Mouse (Mus musculus) large intestine, adult 2 months (tissue): ENCODE data around the gene Mns1. TPM values are rescaled to one million over a fixed set of nuclear protein-coding genes. Genes with fewer than 3 reads are reported as not detected.
A peak's percentile ranks its signal among the peaks of the same experiment; 100 is the strongest.
"Not testable (repeated sequence)": the region's sequence is repeated elsewhere in the genome, so short reads cannot be mapped to it uniquely, and the experiment has no call there.

Experiments used
- DNase-seq: peaks from one replicate; pipeline ENCODE4 v3.0.0-alpha.2; 2012; ENCODE audit warnings: low read depth, low spot score
- WGBS: fragments of 180-500 bp; shearing (Covaris S2); methylation state at CpG from one replicate; pipeline ENCODE4 v1.1.7; 2018; 5-methylcytosine and 5-hydroxymethylcytosine counted together
- polyA plus RNA-seq: library from polyadenylated mRNA; depleted of rRNA; stranded (reverse); fragments of >200 nt; gene quantifications from 2 replicates; pipeline ENCODE4 v1.2.3, GENCODE M21; 2012; rRNA removed

The Mns1 gene
- polyA plus RNA-seq, result 0.40 and 0.43 TPM in 2 replicates

DNA sequence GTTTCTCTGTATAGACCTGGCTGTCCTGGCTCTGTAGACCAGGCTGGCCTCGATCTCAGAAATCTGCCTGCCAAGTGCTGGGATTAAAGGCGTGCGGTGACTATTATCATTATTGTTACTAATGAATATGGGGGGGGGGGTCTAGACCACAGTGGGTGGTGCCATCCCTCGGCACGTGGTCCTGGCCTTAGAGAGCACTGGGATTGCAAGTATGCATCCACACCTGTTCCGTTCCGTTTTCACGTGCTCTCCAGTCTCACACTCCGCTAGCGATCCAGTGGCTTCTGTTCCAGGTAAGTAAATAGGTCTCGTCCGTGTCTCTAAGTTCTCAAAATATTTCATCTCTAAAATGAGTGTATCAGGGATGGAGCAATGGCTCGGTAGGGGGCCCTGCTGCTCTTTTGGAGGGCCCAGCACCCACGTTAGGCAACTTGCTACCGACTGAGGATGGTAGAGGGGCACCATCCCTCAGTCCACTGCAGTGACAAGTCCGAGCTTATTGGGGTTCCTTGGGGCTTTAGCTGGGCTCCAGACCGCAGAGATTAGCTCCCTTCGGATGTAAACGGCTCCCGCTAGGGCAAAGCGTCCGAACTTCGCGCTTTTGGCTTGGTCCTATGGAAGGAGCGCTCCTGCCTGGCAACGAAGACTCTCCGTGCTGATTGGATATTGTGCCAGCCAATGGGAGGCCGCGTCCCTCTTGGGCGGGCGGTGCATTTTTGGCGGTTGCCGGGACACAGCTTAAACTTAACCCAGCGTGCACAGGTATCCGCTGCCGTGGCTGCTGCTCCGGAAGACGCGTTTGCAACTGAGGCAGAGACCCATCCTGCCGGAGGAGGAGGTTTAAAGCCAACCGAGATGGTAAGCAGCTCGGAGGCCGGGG lies at the start of gene Mns1:
Mns1 (plus strand) TSS at position 190 of the 880 bp plus-strand sequence.
- WGBS, result 3% methylated on average over 43 of the region's 43 CpGs
- DNase-seq, result peak; percentile 81

DNA sequence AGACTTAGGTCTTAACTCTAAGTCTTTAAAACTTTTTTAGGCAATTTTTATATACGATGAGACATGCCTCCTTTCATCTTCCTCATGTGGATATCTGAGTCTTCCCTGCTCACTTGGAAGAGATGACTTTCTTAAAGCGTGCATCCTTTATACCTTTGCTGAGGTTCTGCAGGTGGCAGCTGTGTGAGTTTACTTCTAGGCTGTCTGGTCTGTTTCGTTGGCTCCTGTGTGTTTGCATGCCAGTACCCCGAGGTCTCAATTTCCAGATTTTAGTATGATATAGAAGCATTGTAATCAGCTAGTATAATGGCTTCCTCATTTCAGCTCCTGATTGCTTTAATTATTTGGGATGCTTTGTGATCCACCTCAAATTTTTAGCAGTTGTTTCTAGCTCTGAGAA lies 48.9 kb upstream of the Mns1 start:
- WGBS, result 82% methylated on average over 4 of the region's 4 CpGs
- no peak for DNase-seq

DNA sequence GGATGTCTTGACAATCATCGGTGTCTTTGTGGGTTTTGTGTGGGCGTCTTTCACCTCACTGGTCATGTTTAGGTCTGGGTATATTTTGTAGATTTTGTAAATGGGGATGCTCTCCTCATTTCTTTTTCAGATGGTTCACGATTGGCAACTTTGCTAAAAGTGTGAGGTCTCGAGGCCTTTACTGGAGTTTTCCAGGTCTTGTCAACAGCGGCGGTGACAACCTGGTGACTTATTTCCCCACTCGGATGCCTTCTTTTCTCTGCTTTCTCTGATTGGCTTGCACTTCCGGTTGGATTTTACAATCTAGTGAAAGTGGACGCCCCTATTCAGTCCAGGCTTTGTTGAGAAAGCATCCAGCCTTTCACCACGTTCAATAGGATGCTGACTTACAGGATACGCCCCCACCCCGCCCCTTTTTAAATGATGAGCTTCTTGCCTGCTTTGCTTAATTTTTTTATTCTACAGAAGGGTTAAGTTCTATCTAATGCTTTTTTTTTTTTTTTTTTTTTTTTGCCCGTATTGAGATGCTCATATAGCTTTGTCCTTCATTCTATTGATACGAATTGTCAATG lies 48.3 kb upstream of the Mns1 start:
- WGBS, result 72% methylated on average over 14 of the region's 14 CpGs

DNA sequence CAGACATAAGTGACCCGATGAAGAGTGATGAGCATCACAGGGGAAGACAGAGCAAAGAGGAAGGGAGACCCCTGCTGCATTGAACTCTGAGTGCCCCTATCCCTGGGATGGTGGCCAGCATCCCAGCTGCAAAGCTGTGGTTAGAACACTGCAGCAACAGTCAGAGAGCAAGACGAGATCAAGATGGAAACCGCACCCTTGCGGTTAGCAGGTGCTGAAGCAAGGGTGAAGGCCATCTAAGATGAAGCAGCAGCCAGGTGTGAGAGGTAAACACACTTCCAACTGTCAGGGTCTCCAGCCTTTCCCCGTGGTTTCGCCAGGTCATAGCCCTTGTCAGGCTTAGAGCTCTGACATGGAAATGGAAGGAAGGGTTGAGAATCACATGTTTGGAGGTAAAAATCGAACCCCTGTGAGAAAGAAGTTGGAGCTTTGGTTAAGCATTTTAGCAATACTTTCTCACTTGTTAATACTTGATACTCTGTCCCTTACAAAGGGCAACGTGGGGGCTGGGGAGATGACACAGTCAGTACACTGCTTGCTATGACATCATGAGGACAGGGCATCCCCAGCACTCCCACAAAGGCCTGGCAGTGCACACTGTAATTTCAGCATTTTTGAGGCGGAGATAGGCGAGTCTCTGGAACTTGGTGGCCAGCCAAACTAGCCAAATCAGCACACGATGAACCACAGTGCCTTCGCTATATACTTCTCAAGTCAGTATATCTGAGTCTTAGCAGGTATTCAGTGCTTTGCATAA lies 47.3 kb upstream of the Mns1 start:
- no peak for DNase-seq
- WGBS, result 53% methylated on average over 12 of the region's 12 CpGs

More for the DNA sequence above, 48.3 kb upstream of the Mns1 start:
- no peak for DNase-seq

DNA sequence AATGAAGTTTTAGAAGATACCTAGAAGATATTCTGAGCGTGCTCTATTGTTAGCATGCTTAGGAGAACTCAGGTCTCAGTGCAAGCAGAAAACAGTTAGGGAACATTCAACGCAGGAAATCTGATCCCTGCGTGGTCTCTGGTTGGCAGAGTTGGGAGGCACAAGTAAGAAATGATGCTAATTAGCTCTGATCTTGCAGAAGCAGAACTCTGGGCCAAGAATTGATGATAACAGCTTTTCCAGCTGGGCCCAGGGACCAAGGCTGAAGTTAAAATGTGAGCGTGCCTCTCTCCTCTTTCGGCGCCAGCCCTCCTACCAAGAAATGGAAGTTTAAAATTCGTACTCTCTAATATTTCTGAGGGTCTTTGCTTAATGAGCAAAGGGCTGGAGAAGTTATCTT lies 45.1 kb upstream of the Mns1 start:
- DNase-seq, result no peak
- 88% methylated on average over 7 of the region's 7 CpGs for WGBS

DNA sequence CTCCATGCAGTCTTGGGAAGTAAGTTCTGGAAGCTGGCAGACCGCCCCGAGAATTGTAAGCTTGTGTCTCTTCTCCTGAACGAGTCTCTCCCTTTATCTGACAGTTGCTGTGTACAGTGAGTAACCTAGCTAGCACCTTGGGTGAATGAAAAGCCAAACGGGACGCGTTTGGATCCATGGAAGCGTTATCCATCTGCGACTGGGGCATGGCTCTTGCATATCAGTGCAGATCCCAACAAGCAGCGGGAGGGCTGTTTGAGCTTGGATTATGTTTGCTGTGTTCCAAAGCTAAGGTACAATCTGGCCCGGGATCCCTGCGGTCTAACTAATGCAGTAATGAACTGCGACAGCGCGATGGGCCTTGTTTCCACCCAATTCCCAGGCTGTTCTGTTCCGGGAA lies 44.6 kb upstream of the Mns1 start:
- DNase-seq, result no peak
- WGBS, result 88% methylated on average over 15 of the region's 15 CpGs

DNA sequence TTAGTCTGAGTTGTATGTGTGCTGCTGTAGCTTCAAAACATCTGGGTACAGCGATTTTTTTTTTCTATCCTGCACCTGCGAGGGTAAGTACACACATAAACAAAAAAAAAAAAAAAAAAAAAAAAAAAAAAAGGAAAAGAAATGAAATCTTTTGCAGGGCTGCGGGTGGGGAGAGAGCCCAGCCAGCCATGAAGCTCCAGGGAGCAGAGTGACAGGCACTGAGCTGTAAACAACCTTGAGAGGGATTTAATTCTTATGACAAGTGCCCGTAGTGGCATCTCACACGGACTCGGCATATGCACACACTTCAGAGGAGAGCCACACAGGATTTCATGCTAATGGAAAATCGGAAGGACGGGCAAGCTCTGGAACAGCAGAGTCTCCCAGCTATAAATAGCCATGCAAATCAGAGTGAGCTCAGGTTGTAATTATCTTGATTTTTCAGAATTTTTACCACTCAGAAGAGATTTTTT lies 43.9 kb upstream of the Mns1 start:
- DNase-seq, result no peak
- WGBS, result 75% methylated on average over 8 of the region's 8 CpGs

DNA sequence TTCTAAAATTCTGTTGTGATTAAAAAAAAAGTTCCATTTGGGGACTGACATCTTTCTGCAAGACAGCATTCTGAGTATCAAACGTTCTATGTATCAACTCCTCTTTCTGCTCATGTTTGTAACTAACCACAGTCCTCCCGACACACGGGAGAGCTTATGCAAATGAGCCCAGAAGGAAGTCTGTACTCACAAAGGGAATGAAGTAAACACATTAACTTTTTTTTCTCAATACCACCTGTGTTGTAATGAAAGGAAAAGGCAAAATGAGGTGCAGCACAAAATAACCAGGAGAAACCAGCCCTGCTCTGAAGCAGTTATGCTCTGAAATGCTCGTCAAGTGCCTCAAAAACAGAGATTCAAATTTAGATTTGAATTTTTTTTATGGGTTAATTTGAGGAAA lies 37.7 kb upstream of the Mns1 start:
- no peak for DNase-seq
- 23% methylated on average over 4 of the region's 4 CpGs for WGBS

DNA sequence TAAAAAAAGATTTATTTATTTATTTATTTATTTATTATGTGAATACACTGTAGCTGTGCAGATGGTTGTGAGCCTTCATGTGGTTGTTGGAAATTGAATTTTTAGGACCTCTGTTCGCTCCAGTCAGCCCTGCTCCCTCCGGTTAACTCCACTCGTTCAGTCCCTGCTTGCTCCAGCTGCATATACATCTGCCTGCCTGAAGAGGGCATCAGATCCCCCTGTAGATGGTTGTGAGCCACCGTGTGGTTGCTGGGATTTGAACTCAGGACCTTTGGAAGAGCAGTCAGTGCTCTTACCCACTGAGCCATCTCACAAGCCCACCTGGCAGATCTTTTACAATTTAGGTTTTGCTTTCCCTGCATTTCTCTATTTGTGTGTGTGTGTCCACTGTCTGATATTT lies 36.0 kb upstream of the Mns1 start:
- 74% methylated on average over 4 of the region's 4 CpGs for WGBS
- not testable (repeated sequence) for DNase-seq

DNA sequence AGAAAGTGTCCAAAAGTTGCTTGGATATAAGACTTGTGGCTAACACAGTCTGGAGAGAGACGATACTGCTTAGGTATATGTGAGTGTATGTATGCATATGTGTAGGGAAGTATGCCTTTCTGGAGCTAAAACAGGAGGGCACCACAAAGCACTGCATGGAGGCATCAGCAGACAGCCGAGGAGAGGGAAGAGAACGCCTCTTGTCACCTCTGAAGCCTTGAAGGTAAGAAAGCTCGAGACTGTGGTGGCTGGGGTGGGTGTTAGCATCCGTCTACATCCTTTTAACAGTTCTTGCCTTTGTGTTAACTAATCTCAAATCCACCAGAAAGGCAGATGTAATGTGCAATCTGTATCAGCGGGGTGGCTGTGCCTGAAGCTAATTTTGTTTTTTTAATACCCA lies 34.4 kb upstream of the Mns1 start:
- WGBS, result 76% methylated on average over 6 of the region's 6 CpGs

DNA sequence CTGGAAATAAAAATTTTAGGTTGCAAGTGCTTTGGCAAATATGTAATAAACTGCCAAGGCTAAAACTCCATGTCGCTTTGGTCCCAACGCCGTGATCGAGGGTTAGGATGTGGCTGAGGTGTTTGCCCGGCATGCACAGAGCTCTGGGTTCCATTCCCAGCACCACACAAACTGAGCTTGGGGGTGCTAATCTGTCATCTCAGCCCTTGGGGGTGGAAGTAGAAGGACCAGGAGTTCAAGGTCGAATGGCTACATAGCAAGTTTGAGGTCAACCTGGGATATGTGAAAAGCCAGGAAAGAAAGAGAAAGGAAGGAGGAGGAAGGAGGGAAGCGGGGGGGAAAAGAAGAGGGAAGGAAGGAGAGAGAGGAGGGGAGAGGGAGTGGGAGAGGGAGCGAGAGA lies 33.4 kb upstream of the Mns1 start:
- no peak for DNase-seq

More for the DNA sequence above, 34.4 kb upstream of the Mns1 start:
- DNase-seq, result no peak

DNA sequence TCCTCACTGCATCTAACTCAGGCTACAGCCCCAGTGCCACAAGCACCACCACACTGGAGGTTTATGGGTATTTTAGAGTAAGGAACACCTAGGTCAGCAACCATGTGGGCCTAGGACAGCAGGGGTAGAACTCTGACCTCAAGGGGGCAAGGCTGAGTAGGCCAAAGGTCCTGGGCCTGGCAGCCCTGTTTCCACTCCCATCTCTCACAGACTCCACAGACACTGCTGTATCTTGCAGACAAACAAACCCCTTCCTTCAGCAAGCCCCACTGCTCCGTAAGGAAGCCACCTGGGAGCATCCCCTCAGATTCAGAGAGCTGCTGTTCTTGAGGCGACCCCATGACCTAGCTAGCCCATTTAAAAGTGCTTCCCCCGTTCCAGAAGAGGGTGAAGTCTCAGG lies 32.9 kb upstream of the Mns1 start:
- no peak for DNase-seq
- WGBS, result 90% methylated on average over 3 of the region's 3 CpGs

More for the DNA sequence above, 33.4 kb upstream of the Mns1 start:
- 86% methylated on average over 8 of the region's 8 CpGs for WGBS

DNA sequence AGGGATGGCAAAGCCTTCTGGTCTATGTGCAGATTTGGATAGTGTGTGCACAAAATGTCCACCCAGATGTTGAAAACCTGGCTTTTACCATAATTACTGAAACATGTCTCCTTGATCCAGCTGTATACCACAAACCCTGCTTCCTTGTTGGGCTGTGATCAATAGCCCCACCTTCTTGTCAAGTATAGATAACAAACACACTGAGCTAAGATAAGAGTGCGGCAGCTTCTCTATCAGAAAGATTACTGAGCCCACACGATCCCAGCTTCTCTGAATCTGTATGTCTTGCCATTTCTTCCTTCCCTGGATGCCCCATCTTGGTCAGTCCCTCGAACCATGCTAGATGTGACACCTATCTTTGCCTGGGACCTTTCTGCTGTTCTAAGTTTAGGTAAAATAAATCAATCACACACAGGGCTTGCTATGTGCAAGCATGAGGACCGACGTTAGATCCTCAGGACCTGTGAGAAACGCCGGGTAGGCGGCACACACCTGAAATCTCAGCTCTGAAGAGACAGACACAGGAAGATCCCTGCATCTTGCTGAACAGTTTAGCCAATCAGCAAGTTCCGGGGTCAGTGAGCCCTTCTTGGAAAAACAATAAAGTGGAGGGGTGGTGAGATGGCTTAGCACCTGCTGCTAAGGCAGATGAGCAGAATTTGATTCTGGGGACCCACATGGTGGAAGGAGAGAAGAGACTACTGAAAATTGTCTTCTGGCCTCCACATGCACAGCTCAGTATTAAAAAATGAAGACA lies 31.8 kb upstream of the Mns1 start:
- WGBS, result 80% methylated on average over 9 of the region's 9 CpGs
- no peak for DNase-seq

DNA sequence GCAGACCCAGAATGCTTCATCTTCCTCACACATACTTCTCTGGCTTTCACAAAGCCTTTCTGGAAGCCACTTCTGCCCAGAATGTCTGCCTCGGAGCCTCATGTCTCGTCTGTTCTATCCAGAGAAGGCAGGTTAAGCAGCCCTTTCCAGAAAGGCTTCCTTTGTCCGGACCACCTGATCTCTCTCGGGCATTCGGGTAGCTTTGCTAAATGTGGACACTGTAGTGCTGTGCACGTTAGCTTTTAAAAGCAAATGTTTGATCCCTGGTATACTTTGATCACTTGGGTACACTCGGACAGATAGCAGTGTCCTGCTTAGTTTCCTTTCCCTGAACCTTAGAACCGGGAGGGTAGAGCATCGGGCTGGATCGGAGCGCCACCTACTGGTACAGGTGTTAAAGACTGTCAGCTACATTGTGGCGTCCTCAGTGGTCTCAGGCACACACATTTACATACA lies 29.7 kb upstream of the Mns1 start:
- WGBS, result 7% methylated on average over 12 of the region's 12 CpGs
- peak; percentile 64 for DNase-seq

DNA sequence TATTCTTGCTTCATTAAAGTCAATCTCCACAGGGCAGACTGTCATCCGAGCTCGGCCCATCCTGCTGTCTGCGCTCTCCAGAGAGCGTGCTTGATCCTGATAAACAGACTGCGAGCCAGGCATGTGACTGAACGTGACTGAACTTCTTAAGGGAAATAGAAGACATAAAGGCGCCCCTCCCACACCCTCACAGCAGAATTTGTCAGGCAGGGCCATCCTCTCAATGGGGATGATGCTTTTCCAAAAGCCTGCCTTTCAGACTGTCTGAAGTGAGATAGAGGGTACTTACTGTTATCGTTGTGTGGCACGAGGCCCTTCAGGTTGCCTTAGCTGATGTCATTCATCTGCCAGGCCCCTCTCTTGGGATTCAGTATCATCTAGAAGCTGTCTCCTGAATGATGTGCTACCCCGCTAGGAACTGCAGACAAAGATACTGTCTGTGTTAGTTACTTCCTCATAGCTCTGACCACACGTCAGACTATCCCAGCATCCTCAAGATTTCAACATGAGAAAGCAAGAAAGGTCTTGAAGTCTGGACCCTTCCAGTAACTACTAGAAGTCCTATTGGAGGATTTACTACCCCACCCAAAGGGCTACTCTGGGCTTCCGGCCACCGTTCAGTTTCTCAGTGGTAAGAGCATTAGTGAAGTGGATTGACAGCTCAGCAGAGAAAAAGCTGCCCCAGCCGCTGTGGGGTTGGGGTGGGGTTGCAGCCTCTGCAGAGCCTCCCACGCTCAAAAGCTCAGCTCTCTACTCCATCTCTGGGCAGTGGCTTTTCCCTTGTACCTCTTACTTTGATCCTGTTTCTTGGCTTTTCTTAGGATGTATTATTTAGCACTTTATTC lies 28.2 kb upstream of the Mns1 start:
- WGBS, result 49% methylated on average over 15 of the region's 15 CpGs
- no peak for DNase-seq

DNA sequence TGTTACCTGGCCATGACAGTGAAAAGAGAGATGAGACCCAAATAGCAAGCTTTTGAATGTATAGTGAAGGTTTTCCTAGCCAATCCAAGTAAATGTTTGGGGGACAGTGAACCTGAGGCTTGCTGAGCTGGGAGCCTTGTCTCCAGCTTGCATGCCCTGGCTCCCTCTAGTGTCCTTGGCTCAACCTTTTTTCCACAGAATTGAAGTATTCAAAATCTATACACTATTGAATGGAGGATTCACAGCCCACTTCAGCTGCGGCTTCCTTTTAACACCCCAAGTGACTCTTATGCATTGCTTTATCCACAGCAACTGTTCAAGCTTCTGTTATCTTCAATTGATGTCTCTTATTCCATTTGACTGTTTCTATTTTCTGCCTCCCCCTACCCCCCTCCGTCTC lies 26.1 kb upstream of the Mns1 start:
- DNase-seq, result no peak
- WGBS, result 88% methylated on average over 2 of the region's 2 CpGs

DNA sequence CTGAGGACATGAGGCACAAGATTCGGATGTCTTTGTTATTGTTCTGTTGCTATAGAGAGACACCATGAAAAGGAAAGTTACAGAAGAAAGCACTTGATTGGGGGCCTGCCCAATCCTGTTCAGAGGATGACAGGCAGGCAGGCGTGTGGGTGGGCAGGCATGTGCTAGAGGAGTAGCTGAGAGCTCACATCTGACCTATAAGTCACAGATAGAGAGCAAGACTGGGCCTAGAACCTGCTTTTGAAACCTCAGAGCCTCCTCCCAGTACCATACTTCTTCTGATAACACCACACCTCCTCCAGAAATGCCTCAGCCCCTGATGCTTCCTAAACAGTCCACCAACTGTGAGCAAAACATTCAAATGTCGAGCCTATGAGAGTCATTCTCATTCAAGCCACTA lies 19.4 kb upstream of the Mns1 start:
- WGBS, result 82% methylated on average over 3 of the region's 3 CpGs
- no peak for DNase-seq

DNA sequence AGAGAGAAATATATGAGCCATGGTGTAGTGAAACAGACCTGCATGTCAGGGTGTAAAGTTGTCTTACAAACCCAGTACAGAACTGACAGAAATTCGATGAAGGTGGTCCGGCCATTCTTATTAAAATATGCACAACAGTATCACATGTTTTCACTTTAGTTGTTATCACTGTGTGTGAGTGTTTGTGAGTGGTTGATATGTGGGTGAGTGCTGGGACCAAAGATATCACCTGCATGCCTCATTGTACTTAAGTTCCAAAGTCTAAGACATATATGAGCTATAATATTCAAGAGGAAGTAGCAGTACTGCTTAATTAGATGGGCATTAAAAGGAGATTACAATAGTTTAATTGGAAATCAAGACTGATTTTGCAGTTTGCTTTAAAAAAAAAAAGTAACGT lies 17.3 kb upstream of the Mns1 start:
- WGBS, result 65% methylated on average over 3 of the region's 3 CpGs
- DNase-seq, result no peak

DNA sequence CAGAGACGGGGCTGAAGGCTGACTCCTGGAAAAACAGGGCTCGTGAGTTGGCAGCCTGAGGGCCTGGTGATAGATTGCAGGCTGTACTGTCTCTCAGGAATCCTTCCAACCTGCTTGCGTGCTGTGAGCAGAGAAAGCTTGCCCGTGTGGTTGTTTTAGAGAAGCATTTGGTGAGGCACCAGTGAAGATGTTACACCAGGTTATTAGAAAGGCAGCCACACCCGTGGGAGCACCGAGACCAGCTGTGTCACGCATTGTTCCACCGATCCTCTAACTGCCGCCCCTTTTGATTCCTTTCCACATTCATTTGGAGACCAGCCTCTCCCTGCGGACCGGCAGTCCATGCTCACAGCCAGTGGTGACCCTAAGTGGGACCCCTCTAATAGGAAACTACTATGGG lies 15.5 kb upstream of the Mns1 start:
- WGBS, result 61% methylated on average over 11 of the region's 11 CpGs
- no peak for DNase-seq
